Mouse (Mus musculus) C2C12 (cell line): ENCODE measurements at regions not wholly inside any gene's neighbourhood (a gene's known extent, or its start where the extent isn't known, plus 50 kb on each side); places are given as distances from the start of the nearest gene placed in this dataset.

Experiments used
- H3K27me3 ChIP-seq: one replicate; pipeline ENCODE4 v1.6.1; 2011; ENCODE audit not compliant: control insufficient read depth, insufficient read depth, insufficient read length
- H3K36me3 ChIP-seq: one replicate; pipeline ENCODE4 v1.6.1; 2011; ENCODE audit not compliant: control insufficient read depth, insufficient read depth
- H3K4me3 ChIP-seq: one replicate; pipeline ENCODE4 v1.5.1; 2011; ENCODE audit warnings: mild to moderate bottlenecking, control low read depth; ENCODE audit not compliant: poor library complexity, insufficient read depth, severe bottlenecking
- H3K79me2 ChIP-seq: one replicate; pipeline ENCODE4 v1.6.1; 2011; ENCODE audit not compliant: control insufficient read depth, insufficient read depth
- H3K79me3 ChIP-seq: one replicate; pipeline ENCODE4 v1.6.1; 2011; ENCODE audit warnings: low read depth, control low read depth
- H3ac ChIP-seq: one replicate; pipeline ENCODE3; 2011; ENCODE audit warnings: low read depth; ENCODE audit not compliant: control insufficient read depth, insufficient read length
- CEBPB ChIP-seq: IDR thresholded peaks from one replicate; pipeline ENCODE4 v1.6.1; 2011; ENCODE audit warnings: low read depth, mild to moderate bottlenecking, control low read depth, moderate library complexity
- CTCF ChIP-seq: IDR thresholded peaks from one replicate; pipeline ENCODE4 v1.5.1; 2011; ENCODE audit not compliant: control insufficient read depth, insufficient read depth, insufficient read length
- FOSL1 ChIP-seq: IDR thresholded peaks from one replicate; pipeline ENCODE4 v1.8.0; 2011; ENCODE audit warnings: mild to moderate bottlenecking, low read length; ENCODE audit not compliant: poor library complexity, insufficient read depth, severe bottlenecking
- MAX ChIP-seq: IDR thresholded peaks from one replicate; pipeline ENCODE4 v1.6.1; 2011; ENCODE audit warnings: mild to moderate bottlenecking, control low read depth
- MYOD1 ChIP-seq: IDR thresholded peaks from one replicate; pipeline ENCODE4 v1.6.1; 2011; ENCODE audit warnings: low read depth; ENCODE audit not compliant: control insufficient read depth, insufficient read length
- MYOG ChIP-seq: IDR thresholded peaks from one replicate; pipeline ENCODE4 v1.6.1; 2011; ENCODE audit not compliant: control insufficient read depth, insufficient read length; ENCODE audit errors: extremely low read depth
- USF1 ChIP-seq: IDR thresholded peaks from one replicate; pipeline ENCODE4 v1.6.1; 2011; ENCODE audit warnings: low read depth, mild to moderate bottlenecking, control low read depth, moderate library complexity

DNA sequence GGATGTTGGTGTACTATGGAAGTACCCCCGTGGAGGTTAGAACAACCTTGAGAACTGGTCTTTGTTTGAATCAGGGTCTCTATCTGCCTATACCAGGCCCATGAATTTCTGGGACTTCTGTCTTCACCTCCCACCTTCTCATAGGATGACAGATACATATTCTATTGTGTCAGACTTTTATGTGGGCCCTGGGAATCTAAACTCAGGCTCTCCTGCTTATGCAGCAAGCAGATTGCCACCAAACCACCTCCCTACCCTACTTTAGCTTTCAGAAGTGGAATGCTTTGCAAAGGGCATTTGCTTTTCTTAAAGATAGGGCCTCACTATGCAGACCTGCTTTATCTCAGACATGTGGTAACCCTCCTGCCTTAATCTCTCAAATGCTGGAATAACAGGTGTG, 322.7 kb upstream of the Cxcr4 start:
- Histone ChIP-seq H3K27me3 (no peaks in the 10 kb centered on the region), H3K36me3 (no peaks in the 10 kb centered on the region), H3K4me3 (no peak overlapping the region), H3K79me2 (no peaks in the 10 kb centered on the region), H3ac (no peak overlapping the region), H3K79me3 (no peaks in the 10 kb centered on the region)
- TF ChIP-seq MYOD1, result no peak
- no peak for TF ChIP-seq USF1
- TF ChIP-seq CEBPB, result no peak
- no peak for TF ChIP-seq MYOG
- TF ChIP-seq CTCF, result no peak
- no peak for TF ChIP-seq MAX
- no peak for TF ChIP-seq FOSL1

DNA sequence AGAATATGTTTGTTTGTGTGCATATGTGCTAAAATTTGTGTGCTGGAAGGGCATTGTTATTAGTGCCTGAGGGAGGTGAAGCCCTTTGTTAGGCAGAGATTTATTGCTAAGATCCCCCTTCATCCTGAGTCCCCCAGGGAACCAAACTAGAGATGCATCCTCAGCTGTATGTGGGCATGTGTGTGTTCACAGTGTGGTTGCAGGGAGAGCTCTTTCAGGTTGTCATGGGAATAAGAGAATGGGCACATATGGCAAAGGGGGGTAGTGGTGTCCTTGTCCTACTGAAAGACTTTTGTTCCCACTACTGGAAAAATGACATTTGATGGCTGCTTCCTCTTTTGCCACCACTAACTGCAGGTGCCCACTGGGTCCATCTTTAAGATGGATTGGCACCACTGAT, 320.4 kb upstream of the Cxcr4 start:
- Histone ChIP-seq H3K36me3 (no peaks in the 10 kb centered on the region), H3K79me2 (no peaks in the 10 kb centered on the region), H3ac (no peak overlapping the region), H3K4me3 (no peak overlapping the region), H3K27me3 (no peaks in the 10 kb centered on the region), H3K79me3 (no peaks in the 10 kb centered on the region)
- TF ChIP-seq USF1, result no peak
- TF ChIP-seq FOSL1, result no peak
- no peak for TF ChIP-seq CTCF
- TF ChIP-seq MYOD1, result no peak
- no peak for TF ChIP-seq MYOG
- no peak for TF ChIP-seq MAX
- TF ChIP-seq CEBPB, result no peak

GRCm38 (mm10) chr1:128907566-128907965, 315.5 kb upstream of the Cxcr4 start:
- no peak overlapping the region for H3ac ChIP-seq
- H3K27me3 ChIP-seq, result no peaks in the 10 kb centered on the region
- no peak overlapping the region for H3K4me3 ChIP-seq
- no peaks in the 10 kb centered on the region for H3K79me3 ChIP-seq
- no peaks in the 10 kb centered on the region for H3K79me2 ChIP-seq
- TF ChIP-seq CEBPB (no peak), USF1 (no peak), MYOG (no peak), FOSL1 (no peak), CTCF (no peak), MAX (no peak), MYOD1 (no peak)
- H3K36me3 ChIP-seq, result no peaks in the 10 kb centered on the region

GRCm38 (mm10) chr1:128898025-128898424, 305.9 kb upstream of the Cxcr4 start:
- Histone ChIP-seq H3K79me3 (no peaks in the 10 kb centered on the region), H3ac (no peak overlapping the region), H3K79me2 (no peaks in the 10 kb centered on the region), H3K27me3 (peaks cover 7% of the 10 kb centered on the region), H3K4me3 (no peak overlapping the region), H3K36me3 (no peaks in the 10 kb centered on the region)
- TF ChIP-seq CEBPB (no peak), MYOG (no peak), USF1 (no peak), MYOD1 (no peak), CTCF (no peak), MAX (no peak), FOSL1 (no peak)

GRCm38 (mm10) chr1:128894546-128894945, 302.5 kb upstream of the Cxcr4 start:
- H3K4me3 ChIP-seq, result no peak overlapping the region
- H3ac ChIP-seq, result no peak overlapping the region
- no peak for TF ChIP-seq USF1
- no peak for TF ChIP-seq MAX
- no peak for TF ChIP-seq CEBPB
- TF ChIP-seq MYOD1, result no peak
- no peak for TF ChIP-seq FOSL1
- TF ChIP-seq MYOG, result no peak
- TF ChIP-seq CTCF, result no peak
- no peaks in the 10 kb centered on the region for H3K79me2 ChIP-seq
- H3K27me3 ChIP-seq, result peaks cover 3% of the 10 kb centered on the region
- H3K79me3 ChIP-seq, result no peaks in the 10 kb centered on the region
- no peaks in the 10 kb centered on the region for H3K36me3 ChIP-seq

GRCm38 (mm10) chr1:128878291-128878690, 286.2 kb upstream of the Cxcr4 start:
- H3K27me3 ChIP-seq, result no peaks in the 10 kb centered on the region
- H3K36me3 ChIP-seq, result no peaks in the 10 kb centered on the region
- H3K79me2 ChIP-seq, result no peaks in the 10 kb centered on the region
- H3K4me3 ChIP-seq, result no peak overlapping the region
- H3ac ChIP-seq, result no peak overlapping the region
- no peaks in the 10 kb centered on the region for H3K79me3 ChIP-seq
- TF ChIP-seq MAX (no peak), CEBPB (no peak), CTCF (no peak), FOSL1 (no peak), MYOD1 (no peak), MYOG (no peak), USF1 (no peak)
